Mouse (Mus musculus) limb, embryonic 12.5 days (tissue): ENCODE measurements at regions not wholly inside any gene's neighbourhood (a gene's known extent, or its start where the extent isn't known, plus 50 kb on each side); places are given as distances from the start of the nearest gene placed in this dataset.

Experiments
- ATAC-seq: fragments of 200-750 bp; cut with Nextera tagmentation; 2 replicates; pipeline ENCODE4 v1.8.0; 2017; ENCODE audit warnings: low read depth, moderate TSS enrichment; ENCODE audit not compliant: insufficient number of reproducible peaks, insufficient read depth, low FRiP score, low TSS enrichment
- H3K27ac ChIP-seq: fragments of 300-500 bp; sonication (generic); 2 replicates; pipeline ENCODE4 v1.5.1; 2016; ENCODE audit warnings: mild to moderate bottlenecking, moderate library complexity
- H3K27me3 ChIP-seq: fragments of 300-500 bp; sonication (generic); 2 replicates; pipeline ENCODE4 v1.6.1; 2016; ENCODE audit warnings: mild to moderate bottlenecking, moderate library complexity
- H3K36me3 ChIP-seq: fragments of 300-500 bp; sonication (generic); 2 replicates; pipeline ENCODE4 v1.6.1; 2016; ENCODE audit warnings: mild to moderate bottlenecking, moderate library complexity
- H3K4me1 ChIP-seq: fragments of 300-500 bp; sonication (generic); replicated peaks from 2 replicates; pipeline ENCODE4 v1.6.1; 2016
- H3K4me2 ChIP-seq: fragments of 300-500 bp; sonication (generic); 2 replicates; pipeline ENCODE4 v1.6.1; 2016; ENCODE audit warnings: mild to moderate bottlenecking, moderate library complexity
- H3K4me3 ChIP-seq: fragments of 300-500 bp; sonication (generic); replicated peaks from 2 replicates; pipeline ENCODE4 v1.5.1; 2016; ENCODE audit warnings: mild to moderate bottlenecking
- H3K9ac ChIP-seq: fragments of 300-500 bp; sonication (generic); replicated peaks from 2 replicates; pipeline ENCODE4 v1.6.1; 2016; ENCODE audit warnings: mild to moderate bottlenecking, moderate library complexity
- H3K9me3 ChIP-seq: fragments of 300-500 bp; sonication (generic); 2 replicates; pipeline ENCODE4 v1.6.1; 2016; ENCODE audit warnings: mild to moderate bottlenecking, moderate library complexity
- WGBS: fragments of 180-500 bp; shearing (Covaris S2); methylation state at CpG from one replicate; pipeline ENCODE4 v1.1.7; 2016; 5-methylcytosine and 5-hydroxymethylcytosine counted together

GRCm38 (mm10) chr2:167834605-167835004 lies 97.3 kb upstream of the Ptpn1 start:
- ATAC-seq: no peak
- no peaks in the 10 kb centered on the region; the same call in 1 of the 2 replicates for H3K27me3 ChIP-seq

GRCm38 (mm10) chr2:167833290-167833953 lies 98.4 kb upstream of the Ptpn1 start:
- H3K27me3 ChIP-seq: no peaks in the 10 kb centered on the region; the same call in 1 of the 2 replicates
- H3K27ac ChIP-seq: no peak overlapping the region
- no peak overlapping the region for H3K4me3 ChIP-seq
- H3K9ac ChIP-seq: peak overlapping the region; percentile 5; the same call in 1 of the 2 replicates
- ATAC-seq: no peak
- H3K36me3 ChIP-seq: no peaks in the 10 kb centered on the region
- H3K4me1 ChIP-seq: peaks cover 16% of the 10 kb centered on the region
- WGBS: 22% methylated on average over 20 of the region's 20 CpGs
- H3K9me3 ChIP-seq: no peaks in the 10 kb centered on the region
- H3K4me2 ChIP-seq: peak overlapping the region; percentile 3; the same call in 1 of the 2 replicates

More at GRCm38 (mm10) chr2:167834605-167835004, 97.3 kb upstream of the Ptpn1 start:
- WGBS: 80% methylated on average over 8 of the region's 8 CpGs
- Histone ChIP-seq H3K36me3 (no peaks in the 10 kb centered on the region), H3K4me2 (no peak overlapping the region), H3K9ac (no peak overlapping the region), H3K4me3 (no peak overlapping the region), H3K27ac (0 out of 2 replicates have a peak overlapping the region, but pooled peaks have one; percentile 35), H3K9me3 (no peaks in the 10 kb centered on the region), H3K4me1 (peaks cover 16% of the 10 kb centered on the region)

DNA sequence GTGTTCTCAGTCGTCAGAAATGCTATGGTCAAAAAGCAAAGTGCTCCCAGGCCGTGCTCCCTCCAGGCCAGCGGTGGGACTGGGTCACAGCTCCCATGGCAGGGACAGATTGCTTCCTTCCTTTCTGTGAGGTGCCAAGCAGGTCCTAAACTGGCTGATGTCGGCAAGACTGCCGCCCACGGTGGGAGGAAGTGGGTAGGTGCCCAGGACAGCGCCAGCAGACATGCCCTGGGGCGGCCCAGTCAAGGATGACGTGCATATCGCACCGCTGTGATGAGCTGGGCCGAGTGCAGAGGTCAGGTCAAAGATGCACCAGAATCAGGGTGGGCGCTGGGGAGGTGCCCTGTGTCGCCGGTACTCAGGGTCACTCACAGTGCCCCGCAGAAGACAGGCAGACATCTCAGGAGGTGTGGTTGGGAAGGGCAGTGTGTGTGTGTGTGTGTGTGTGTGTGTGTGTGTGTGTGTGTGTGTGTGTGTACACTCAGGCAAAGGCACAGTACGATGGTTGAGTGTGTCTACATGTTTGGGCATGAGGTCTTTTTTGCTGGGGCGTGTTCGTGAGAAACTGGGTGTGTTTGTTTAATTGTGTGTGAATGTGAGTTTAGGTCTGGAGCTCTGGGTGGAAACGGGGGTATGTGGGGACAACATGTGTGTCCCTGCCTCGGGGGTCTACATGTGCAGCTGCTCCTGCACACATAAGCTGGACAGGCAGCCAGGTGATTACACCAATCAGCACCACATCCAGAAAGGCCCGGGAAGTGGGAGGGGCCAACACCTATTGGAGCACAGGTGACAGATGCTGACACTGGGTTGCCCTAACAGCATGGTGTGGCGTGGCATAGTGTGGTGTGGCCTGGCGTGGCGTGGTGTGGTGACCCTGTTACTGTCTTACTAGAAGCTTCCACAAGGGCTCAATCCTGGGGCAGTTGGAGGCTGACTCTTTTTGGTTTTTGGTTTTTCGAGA lies 100.5 kb upstream of the Ptpn1 start:
- Histone ChIP-seq H3K36me3 (no peaks in the 10 kb centered on the region), H3K4me3 (no peak overlapping the region), H3K27me3 (no peaks in the 10 kb centered on the region; the same call in 1 of the 2 replicates), H3K4me1 (peaks cover 16% of the 10 kb centered on the region), H3K4me2 (no peak overlapping the region), H3K9ac (no peak overlapping the region), H3K9me3 (no peaks in the 10 kb centered on the region), H3K27ac (no peak overlapping the region)
- ATAC-seq: no peak
- 84% methylated on average over 26 of the region's 26 CpGs for WGBS

DNA sequence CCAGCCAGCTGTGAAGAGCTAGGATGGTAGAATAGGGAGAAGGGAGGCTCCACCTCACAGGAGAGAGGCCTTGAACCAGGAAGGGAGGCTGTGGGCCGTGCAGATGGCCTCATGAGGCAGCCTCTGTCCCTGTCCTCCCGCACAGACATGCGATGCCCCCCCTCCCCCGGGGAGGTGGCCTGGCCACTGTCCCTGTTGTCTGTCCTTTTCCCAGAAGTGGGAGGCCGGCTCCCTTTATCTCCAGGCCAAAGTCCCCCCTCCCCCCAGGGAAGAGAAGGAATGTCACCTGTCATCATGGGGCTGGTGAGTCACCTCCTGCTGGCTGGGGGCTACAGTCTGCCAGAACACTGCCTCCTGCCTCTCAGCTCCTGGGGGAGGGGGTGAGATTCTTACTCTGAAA lies 103.6 kb upstream of the Ptpn1 start:
- H3K27ac ChIP-seq: no peak overlapping the region
- WGBS: 45% methylated on average over 5 of the region's 5 CpGs
- H3K4me2 ChIP-seq: no peak overlapping the region
- no peaks in the 10 kb centered on the region for H3K27me3 ChIP-seq
- no peaks in the 10 kb centered on the region for H3K9me3 ChIP-seq
- no peaks in the 10 kb centered on the region for H3K36me3 ChIP-seq
- no peak overlapping the region for H3K4me3 ChIP-seq
- H3K9ac ChIP-seq: no peak overlapping the region
- ATAC-seq: no peak
- peaks cover 23% of the 10 kb centered on the region for H3K4me1 ChIP-seq

DNA sequence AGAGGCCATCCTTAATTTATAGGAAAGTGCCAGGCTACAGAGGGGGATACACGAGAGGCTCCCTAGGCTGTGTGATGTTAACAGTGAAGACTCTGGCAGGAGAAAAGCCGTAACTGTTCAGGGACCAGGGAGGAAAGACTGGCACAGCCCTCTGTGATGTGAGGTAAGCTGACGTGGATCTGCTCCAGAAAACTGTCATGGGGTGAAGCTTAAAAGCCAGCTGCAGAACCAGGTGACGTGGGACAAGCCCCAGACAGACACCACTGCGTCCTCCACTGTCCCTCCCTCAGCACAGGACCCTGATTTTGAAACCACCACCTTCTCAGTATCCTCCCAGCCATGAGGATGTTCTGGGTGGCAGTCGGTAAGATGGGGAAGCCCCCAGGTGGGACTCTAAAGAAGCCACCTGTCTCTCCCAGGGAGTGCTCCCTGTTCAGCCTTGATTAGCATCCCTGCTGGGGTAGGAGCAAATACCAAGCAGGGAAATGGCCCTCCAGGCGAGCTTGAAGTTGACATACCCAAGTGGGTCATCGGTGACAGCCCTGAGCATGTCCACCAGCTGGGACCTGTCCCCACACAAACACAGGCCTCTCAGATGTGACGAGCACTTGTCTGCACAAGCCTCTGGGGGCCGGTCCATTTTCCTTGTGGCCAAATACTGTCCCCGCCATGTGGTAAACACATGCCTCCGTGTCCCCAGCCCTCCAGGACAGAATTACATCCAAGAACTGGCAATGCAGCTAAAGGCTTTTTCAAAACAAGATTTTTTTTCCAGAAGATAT lies 104.7 kb upstream of the Ptpn1 start:
- H3K4me2 ChIP-seq: no peak overlapping the region
- peaks cover 21% of the 10 kb centered on the region for H3K4me1 ChIP-seq
- H3K36me3 ChIP-seq: no peaks in the 10 kb centered on the region
- no peaks in the 10 kb centered on the region for H3K27me3 ChIP-seq
- 0 out of 2 replicates have a peak overlapping the region, but pooled peaks have one; percentile 5 for H3K27ac ChIP-seq
- 53% methylated on average over 12 of the region's 12 CpGs for WGBS
- H3K9ac ChIP-seq: no peak overlapping the region
- no peak overlapping the region for H3K4me3 ChIP-seq
- no peak for ATAC-seq
- H3K9me3 ChIP-seq: no peaks in the 10 kb centered on the region

GRCm38 (mm10) chr2:167823513-167823912 lies 108.3 kb upstream of the Ptpn1 start:
- no peaks in the 10 kb centered on the region for H3K9me3 ChIP-seq
- 15% methylated on average over 9 of the region's 9 CpGs for WGBS
- no peak overlapping the region for H3K4me2 ChIP-seq
- no peaks in the 10 kb centered on the region for H3K27me3 ChIP-seq
- peaks cover 21% of the 10 kb centered on the region for H3K4me1 ChIP-seq
- H3K9ac ChIP-seq: 0 out of 2 replicates have a peak overlapping the region, but pooled peaks have one; percentile 37
- H3K36me3 ChIP-seq: no peaks in the 10 kb centered on the region
- H3K27ac ChIP-seq: peak overlapping the region; percentile 75
- ATAC-seq: no peak
- no peak overlapping the region for H3K4me3 ChIP-seq

- Histone ChIP-seq H3K27ac (no peak overlapping the region), H3K27me3 (no peaks in the 10 kb centered on the region), H3K4me2 (no peak overlapping the region), H3K4me3 (no peak overlapping the region), H3K9me3 (no peaks in the 10 kb centered on the region), H3K4me1 (peaks cover 21% of the 10 kb centered on the region), H3K36me3 (no peaks in the 10 kb centered on the region), H3K9ac (no peak overlapping the region)
- no peak for ATAC-seq
- WGBS: 95% methylated on average over 3 of the region's 3 CpGs
These were observed 108.8 kb upstream of the Ptpn1 start for GRCm38 (mm10) chr2:167823044-167823443.

DNA sequence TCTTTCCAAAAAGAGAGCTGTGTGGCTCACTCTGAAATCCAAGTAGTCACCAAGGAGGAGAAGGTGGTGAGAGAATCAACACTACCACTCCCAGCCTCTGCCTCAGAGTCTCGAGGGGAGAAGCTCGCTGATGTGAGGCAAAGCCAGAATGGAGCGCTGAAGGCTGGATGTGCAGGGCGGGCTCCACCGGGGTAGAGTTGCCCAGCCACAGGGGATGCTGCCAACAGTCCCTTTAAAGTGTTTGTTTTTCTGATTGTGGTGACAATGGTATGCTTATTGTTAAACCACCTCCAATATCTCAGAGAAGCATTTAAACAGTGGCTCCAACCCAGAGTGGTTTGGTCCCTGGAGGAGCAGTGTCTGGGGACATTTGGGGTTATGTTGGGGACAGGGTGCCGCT lies 110.7 kb upstream of the Ptpn1 start:
- Histone ChIP-seq H3K36me3 (no peaks in the 10 kb centered on the region), H3K4me1 (peaks cover 21% of the 10 kb centered on the region), H3K9me3 (no peaks in the 10 kb centered on the region), H3K27me3 (no peaks in the 10 kb centered on the region), H3K27ac (no peak overlapping the region), H3K4me3 (no peak overlapping the region), H3K4me2 (no peak overlapping the region), H3K9ac (no peak overlapping the region)
- WGBS: 77% methylated on average over 6 of the region's 6 CpGs
- no peak for ATAC-seq

DNA sequence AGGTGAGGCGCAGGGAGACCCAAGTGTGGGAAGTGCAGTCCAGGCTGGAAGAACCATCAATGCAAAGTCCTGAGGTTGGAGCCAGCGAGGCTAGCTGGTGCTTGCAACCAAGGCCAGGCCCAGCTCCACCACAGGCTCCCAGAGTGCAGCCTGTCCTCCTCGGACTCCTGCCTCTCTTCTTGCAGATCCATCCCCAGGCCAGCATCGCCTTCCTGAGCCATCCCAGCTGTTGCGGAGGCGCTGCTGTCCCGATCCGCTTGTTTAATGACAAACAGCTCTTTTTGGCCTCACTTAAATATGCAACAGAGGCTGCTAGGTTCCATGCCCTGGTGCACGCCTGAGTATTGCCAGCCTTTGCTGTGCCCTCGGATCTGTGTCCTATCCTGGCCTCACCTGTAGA lies 113.1 kb upstream of the Ptpn1 start:
- no peak for ATAC-seq
- Histone ChIP-seq H3K27ac (no peak overlapping the region), H3K4me2 (no peak overlapping the region), H3K9me3 (no peaks in the 10 kb centered on the region), H3K27me3 (no peaks in the 10 kb centered on the region), H3K4me1 (peaks cover 4% of the 10 kb centered on the region), H3K4me3 (no peak overlapping the region), H3K36me3 (no peaks in the 10 kb centered on the region), H3K9ac (no peak overlapping the region)
- 74% methylated on average over 10 of the region's 10 CpGs for WGBS

DNA sequence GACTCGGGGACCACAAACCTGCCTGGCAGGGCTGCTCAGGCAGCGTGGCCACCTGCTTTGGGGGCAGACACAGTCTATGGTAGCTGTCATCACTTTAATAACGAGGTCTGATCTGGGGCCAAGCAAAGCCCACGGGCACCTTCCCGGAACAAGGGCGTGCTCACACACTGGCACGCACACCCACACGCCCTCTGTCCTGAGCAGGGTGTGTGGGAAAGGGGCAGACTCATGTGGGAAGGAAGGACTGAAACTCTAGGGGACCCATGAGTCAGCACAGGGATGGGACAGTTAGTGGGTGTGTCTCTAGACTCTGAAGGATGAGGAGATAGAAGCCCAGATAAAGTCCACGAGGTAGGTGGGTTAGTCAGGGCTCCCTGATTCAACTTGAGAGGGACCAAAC lies 114.8 kb upstream of the Ptpn1 start:
- H3K4me1 ChIP-seq: no peaks in the 10 kb centered on the region

GRCm38 (mm10) chr2:167815123-167815522 lies 116.7 kb upstream of the Ptpn1 start:
- ATAC-seq: no peak
- Histone ChIP-seq H3K4me2 (no peak overlapping the region), H3K27ac (no peak overlapping the region), H3K4me3 (no peak overlapping the region), H3K36me3 (no peaks in the 10 kb centered on the region), H3K9me3 (no peaks in the 10 kb centered on the region), H3K27me3 (no peaks in the 10 kb centered on the region), H3K4me1 (no peaks in the 10 kb centered on the region), H3K9ac (no peak overlapping the region)
- 89% methylated on average over 10 of the region's 10 CpGs for WGBS

More for the DNA sequence above, 114.8 kb upstream of the Ptpn1 start:
- H3K4me3 ChIP-seq: no peak overlapping the region
- ATAC-seq: no peak
- H3K36me3 ChIP-seq: no peaks in the 10 kb centered on the region
- H3K9me3 ChIP-seq: no peaks in the 10 kb centered on the region
- no peak overlapping the region for H3K4me2 ChIP-seq
- WGBS: 71% methylated on average over 9 of the region's 9 CpGs
- no peaks in the 10 kb centered on the region for H3K27me3 ChIP-seq
- no peak overlapping the region for H3K27ac ChIP-seq
- no peak overlapping the region for H3K9ac ChIP-seq
